Mouse (Mus musculus): Measurements from ENCODE around the gene Frmd4a.

DNA sequence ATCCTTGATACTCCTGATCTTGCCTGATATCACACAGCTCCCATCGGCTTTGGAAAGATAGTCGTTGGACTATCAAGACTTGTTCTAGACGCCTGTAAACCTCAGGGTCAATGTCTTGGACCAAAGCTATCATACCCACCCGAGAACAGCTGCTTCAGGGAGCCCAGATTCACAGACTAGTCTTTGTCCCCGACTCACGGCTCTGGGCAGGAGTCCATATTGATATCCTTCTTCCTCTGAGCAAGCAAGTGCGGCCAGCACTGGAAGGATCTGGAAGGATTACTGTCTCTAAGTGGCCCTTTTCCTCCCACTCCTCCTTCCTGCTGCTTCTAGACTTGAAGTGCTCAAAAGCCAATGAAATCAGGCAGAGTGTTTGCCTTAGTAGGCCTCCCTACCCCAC lies 575.1 kb downstream of the Frmd4a start:
- TF ChIP-seq POLR2A (IDR thresholded peaks at IDR 0.05; ENCODE audit: borderline replicate concordance, extremely low read depth, insufficient read depth, insufficient read length, poor library complexity, severe bottlenecking) (no peak), CTCF (IDR thresholded peaks at IDR 0.05; ENCODE audit: borderline replicate concordance, extremely low read depth, insufficient read depth, insufficient read length) (no peak)
